Mouse (Mus musculus): ENCODE data around the gene Esf1.
"Not testable (repeated sequence)": the region's sequence is repeated elsewhere in the genome, so short reads cannot be mapped to it uniquely, and the experiment has no call there.

The Esf1 gene

DNA sequence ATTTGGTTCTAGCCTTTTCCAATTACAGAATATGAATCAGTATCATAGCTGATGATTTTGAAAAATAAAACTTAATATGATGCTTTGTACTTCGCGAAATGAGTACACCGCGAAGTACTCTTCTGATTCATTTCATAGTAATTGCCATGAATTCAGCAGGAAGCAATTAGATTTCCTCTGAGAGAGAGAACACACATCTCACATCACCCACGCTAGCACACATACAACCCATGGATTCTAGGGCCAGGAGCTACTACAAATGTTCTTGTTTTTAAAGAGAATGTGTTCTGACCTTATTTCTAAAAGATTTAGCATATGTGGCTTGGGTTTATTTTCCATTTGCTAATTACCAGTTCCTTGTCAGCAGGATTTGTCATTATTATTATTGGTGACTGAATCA is 76.9 kb downstream of the Esf1 start:
- no peak for DNase-seq

DNA sequence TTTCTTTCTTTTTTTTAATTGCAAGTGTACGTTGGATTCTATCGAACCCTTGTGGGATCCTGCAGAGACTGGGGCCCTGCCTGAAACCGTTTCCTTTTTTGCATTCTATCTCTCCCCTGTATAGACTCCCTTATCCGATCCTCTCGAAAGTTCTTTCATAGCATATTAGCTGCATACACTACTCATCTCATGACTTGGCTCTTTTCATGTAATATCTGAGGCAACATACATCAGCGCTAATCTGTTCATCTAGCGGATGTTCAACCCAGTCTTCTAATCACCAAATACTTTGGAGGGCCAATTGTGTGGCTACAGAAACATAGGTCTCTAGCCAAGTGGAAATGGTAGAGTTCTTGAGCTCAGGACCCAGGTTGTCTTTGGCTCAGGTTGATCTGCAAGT is 86.1 kb downstream of the Esf1 start:
- DNase-seq = no peak

DNA sequence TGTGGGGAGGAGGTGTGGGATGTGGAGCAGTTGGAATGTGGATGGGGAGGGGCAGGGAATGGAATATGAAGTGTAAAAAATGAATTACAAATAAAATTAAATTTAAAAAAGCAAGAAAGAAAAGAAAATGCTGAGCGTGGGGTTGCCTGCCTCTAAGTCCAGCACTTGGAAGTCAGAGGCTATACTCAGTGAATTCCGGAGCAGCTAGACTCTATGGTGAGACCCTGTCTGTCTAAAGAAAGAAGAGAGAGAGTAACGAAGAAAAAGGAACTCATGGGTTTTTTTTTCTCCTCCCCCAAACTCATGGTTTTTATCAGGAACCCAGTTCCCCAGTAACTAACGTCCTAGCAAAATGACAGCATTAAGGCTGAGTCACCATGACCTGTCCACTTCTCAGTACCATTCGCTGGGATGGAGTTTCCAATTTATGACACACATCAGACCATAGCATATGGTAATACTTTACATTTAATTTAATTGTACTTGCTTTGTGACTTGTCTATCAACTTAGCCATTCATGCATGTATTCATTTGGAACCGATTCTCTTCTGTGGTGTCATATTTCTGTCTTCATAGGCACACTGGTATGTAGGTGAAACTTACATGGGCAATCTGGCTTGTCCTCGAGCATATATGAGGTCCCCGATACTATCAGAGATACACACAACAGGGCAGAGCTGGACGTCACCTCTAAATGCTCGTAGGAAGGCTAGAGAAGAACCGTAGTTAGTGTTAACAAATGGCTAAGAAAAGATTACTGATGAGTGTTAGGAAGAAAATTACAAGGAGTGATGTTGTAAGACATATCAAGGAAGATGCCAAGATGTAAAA is 89.4 kb downstream of the Esf1 start:
- no peak for DNase-seq

DNA sequence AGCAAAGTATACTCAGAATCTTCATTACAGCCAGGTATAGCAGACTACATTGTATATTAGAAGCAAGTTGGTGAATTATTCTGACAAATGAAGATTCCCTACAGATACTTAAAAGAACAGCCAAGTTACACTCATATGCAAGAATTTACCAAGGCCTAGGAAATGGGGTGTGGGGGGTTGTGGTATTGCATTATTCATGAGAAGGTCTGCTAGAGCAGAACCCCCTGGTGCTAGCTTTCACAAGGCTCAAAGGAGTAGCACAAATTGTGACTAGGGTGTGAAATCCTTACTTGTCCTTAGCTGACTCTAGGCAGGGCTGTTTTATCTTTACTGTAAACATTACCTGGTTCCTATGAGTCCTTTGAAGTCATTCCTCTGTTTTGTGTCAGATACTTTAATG is 91.1 kb downstream of the Esf1 start:
- not testable (repeated sequence) for DNase-seq

DNA sequence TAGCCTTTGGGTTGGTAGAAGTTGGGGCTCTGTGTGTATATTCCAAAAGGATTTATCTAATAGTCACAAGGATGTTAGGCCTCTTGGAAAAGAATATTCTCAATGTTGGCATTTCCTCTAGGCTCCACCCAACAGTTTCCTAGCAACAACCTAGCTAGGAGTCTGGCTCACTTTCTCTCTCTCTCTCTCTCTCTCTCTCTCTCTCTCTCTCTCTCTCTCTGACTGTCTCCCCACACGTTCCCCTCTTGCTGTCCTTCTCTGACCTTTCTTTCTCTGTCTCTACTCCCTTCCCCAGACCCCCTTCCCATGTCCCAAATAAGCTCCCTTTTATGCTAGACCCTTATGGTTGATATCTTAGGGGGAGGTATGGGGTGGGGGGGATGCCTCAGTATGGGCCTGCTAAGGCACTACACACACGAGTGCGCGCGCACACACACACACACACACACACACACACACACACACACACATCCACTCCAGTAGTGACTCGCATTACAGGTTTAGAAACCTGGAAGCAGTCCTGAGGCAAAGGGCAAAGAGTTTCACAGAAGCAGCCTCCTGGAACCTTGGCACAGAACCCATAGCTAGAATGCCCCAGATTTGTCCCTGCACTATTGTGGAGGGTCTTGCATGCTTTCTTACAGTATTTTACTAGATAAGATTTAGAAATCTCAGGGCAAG is 91.6 kb downstream of the Esf1 start:
- DNase-seq = peak; percentile 40

DNA sequence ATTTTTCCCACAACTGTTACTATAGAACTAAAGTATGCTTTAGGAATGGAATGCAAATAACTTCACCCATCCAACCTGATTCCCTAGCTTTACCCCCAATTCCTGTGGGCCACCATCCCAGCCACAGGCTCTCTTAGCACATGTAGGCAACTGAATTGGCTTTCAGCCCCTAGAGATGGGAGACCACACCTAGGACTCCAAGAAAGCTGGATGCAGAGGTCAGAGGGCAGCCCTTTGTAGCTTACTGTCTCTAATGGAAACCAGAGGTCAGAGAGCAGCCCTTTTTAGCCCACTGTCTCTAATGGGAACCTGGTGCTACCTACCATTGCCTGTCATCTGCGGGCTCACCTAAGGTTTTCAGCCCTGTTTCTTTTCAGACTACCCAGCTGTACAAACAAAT is 92.9 kb downstream of the Esf1 start:
- no peak for DNase-seq

DNA sequence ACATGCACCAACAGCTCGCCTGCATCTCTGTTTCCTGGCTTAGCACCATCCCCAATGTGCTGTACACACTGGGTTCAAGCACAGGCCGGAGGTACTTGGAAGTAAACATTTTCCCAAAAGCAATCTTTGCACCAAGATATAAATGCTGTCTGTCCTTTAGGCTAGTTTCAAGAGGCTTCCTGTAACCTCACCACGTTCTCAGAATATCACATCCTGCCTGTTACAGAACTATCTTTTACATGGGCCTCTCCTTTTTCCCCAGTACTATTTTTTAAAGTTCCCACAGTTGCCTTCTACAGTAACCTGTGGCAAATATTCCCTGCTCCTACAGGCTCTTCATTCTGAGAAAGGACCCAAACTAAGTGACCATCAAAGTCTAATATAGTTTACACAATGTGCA is 95.2 kb downstream of the Esf1 start:
- no peak for DNase-seq
